Mouse (Mus musculus) CD4-positive, CD25-positive, alpha-beta regulatory T cell, adult 4 months (primary cell): Measurements from ENCODE around the gene Mrps30. TPM values are rescaled to one million over a fixed set of nuclear protein-coding genes. Genes with fewer than 3 reads are reported as not detected.

Experiments
- ATAC-seq: one replicate; pipeline ENCODE4 v1.8.0; 2017
- polyA plus RNA-seq, 2 experiments: library from polyadenylated mRNA; unstranded; fragments of 100-300 nt; shearing (Covaris generic); gene quantifications; one replicate each; pipeline ENCODE4 v1.2.1; 2017

Mrps30 gene
- 1 to 10 TPM; 1.1 to 1.8 TPM for polyA plus RNA-seq

DNA sequence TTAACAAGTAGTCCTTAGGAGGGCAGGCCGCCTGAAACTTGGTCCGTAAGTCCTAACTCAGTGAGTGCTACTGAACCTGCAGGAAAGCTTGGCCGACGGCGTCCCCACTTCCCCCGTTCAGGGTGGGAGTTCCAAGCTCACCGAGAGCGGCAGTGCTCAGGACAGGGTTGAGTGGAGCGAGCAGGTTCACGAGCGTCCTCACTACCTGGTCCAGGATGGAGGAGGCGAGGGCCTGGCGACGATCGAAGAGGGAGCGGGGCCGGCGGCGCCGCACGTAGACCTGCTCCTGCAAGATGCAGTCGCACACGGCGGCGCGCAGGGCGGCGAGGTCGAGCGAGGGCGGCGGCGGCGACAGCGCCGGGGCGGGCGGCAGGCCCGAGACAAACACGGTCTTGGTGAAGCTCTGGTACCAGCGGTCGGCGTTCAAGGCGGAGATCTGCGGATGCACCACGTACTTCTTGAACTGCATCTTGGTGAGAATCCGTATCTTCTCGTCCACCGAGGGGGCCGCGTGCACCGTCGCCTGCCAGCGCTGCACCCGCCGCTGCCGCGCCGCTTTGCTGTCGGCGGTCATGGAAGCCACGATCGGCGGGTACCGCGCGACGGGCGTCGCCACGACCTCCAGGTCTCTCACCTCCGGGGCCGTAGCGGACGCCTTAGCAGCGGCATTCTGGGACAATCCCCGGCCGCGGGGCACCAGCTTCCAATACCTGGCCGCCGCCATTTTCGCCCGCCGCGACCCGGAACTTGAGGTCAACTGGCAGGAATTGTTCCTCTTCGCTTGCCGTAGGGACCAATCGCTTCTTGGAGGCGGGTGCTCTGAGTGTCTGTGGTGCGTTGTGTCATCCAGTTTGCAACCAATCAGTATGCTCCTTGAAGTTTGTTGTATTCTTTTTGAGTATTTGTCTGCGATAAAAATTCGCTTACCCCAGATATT lies at the start of gene Mrps30, which contains the start of gene B430218F22Rik:
Gene Mrps30, minus strand, starts transcription at position 742 of the 937 bp plus-strand sequence.
Gene B430218F22Rik, plus strand, starts transcription at position 120 of the 937 bp plus-strand sequence.
- ATAC-seq: peak; percentile 94

GRCm38 (mm10) chr13:118420847-118421246 lies 33.8 kb upstream of the Mrps30 start:
- ATAC-seq: no peak

DNA sequence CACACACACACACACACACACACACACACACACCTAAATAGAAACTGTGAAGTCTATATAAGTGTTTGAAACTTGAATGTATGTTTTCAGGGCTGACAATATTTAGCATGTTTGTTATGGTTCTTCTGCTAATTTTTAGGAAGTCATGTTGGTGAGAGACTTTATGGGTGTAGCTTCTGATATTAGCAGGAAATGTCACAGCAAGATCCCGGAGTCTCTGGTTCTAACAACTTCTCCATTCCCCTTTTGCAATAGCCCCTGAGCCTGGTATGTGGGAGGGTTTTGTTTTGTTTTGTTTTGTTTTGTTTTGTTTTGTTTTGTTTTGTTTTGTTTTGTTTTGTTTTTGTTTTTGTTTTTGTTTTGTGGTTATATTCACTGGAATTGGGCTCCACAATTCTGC lies 33.4 kb upstream of the Mrps30 start:
- ATAC-seq: no peak

GRCm38 (mm10) chr13:118418163-118418562 lies 31.1 kb upstream of the Mrps30 start:
- no peak for ATAC-seq

- ATAC-seq: no peak
These were observed 24.4 kb upstream of the Mrps30 start for GRCm38 (mm10) chr13:118411297-118411992.

- ATAC-seq: no peak
These were observed 16.5 kb upstream of the Mrps30 start for GRCm38 (mm10) chr13:118403544-118403943.

DNA sequence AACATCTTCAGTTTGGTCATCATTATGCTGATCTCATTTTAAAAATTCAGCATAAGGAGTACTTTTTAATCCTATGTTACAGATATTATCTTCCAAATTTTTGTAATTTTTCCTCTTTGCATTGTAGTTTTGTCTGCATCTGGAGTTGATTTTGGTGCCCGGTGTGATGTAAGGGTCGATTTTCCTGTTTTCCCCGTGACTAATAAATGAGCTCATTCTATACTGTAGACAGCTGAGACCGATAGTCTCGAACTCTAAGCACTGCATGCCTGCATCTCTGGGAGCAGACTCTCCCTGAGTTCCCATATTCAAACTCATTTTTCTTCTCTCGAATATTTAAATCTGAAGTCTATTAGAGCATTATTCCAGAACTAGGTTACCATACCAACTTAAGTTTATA lies 13.3 kb upstream of the Mrps30 start:
- no peak for ATAC-seq

GRCm38 (mm10) chr13:118395803-118396202 lies 8.8 kb upstream of the Mrps30 start:
- no peak for ATAC-seq

DNA sequence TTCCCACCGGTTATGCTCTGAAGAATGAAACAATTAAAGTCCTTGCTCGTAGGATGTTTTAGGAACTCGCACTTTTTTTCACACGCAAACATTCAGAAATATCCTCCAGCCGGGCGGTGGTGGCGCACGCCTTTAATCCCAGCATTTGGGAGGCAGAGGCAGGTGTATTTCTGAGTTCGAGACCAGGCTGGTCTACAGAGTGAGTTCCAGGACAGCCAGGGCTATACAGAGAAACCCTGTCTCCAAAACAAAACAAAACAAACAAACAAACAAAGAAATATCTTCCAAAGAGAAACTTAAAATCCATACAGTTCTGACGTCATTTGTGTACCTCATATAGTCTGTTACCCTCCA lies 373 bp upstream of the Mrps30 start:
- peak; percentile 27 for ATAC-seq

DNA sequence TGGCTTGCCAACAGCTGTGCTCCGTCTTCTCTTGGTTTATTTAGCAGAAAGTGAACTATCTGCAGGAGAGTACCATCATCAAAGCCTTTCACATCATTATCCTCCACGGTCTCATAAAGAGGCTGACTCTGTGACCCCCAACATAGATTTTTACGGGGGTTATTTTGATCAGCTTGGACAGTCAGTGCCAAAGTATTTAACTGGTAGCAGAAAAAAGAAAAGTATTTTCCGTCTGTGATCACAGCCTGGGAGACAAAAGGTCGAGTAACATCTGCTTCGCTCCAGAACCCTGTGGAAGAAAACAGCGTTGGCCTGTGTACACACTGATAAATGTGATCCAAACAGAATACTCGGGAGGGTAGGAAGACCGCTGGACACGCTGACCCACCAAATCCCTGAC lies 6.7 kb downstream of the Mrps30 start:
- no peak for ATAC-seq

- peak; percentile 90 for ATAC-seq
These were observed 7.9 kb downstream of the Mrps30 start for GRCm38 (mm10) chr13:118379155-118379554.

DNA sequence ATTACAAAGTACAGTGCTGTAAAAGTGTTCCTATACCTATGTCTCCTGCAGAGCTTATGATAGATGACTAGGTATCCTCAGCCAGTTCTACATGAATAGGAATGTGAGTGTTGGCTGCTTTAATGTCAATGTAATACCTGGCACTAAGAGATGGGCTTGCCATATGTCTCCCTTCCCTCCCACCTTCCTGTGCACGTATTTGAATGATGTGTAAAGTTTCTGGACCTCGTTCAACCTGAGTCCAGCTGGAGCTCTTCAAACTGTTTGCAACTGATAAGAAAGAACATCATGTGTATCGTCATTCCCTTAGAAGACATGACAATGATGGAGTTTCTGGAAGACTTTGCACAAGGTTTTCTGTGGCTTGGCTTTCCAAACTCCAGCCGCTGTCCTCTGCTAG lies 14.2 kb downstream of the Mrps30 start:
- ATAC-seq: no peak

DNA sequence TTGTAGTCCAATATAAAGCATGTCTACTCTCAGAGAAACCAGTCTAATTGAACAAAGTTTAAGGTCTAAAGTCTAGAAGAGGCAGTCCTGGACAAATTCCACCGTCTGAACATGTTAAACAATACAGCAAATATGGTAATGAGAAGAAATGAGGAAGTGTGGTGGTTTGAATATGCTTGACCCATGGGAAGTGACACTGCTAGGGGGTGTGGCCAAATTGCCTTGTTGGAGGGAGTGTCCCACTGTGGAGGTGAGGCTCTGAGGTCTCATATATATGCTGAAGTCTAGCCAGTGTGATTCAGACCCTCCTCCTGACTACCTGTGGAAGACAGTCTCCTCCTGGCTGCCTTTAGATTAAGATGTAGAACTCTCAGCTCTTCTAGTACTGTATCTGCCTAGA lies 21.3 kb downstream of the Mrps30 start:
- no peak for ATAC-seq

DNA sequence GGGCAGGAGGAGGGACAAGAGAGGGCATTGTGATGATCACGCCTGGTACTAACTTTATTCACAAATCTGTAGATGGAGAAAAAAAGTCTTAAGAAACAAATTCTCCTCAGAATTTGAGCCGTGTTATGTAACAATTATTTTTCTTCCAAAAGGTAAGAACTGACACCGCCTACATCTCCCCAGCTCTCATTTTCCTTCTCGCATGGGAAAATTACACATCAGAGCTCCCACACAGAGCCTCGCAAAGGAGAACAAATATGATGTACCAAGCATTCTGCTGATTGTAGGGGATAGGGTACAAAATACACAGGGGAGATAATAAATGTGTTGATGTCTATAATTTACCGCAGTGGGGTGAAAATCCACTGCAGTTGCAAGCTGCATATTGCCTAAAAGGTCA lies 23.7 kb downstream of the Mrps30 start:
- no peak for ATAC-seq

GRCm38 (mm10) chr13:118350870-118351269 lies 36.2 kb downstream of the Mrps30 start:
- no peak for ATAC-seq

GRCm38 (mm10) chr13:118350257-118350656 lies 36.8 kb downstream of the Mrps30 start:
- peak; percentile 57 for ATAC-seq

Other genes with a start within 250 kb of the Mrps30 start
- gene B430218F22Rik, start 622 bp downstream of the Mrps30 start, polyA plus RNA-seq: under 1 TPM in 1 of 2 experiments, not detected in 1; 0.67 TPM